Mouse (Mus musculus) leukemia stem cell, adult 10-12 weeks (primary cell): ENCODE data around the gene Olfr957. TPM values are rescaled to one million over a fixed set of nuclear protein-coding genes. Genes with fewer than 3 reads are reported as not detected.

Source experiments
- polyA plus RNA-seq: library from polyadenylated mRNA; stranded (reverse); fragments of >175 nt; gene quantifications from 2 replicates; pipeline ENCODE4 v1.2.3, GENCODE M21; 2012; ENCODE audit warnings: low replicate concordance

The Olfr957 gene
- polyA plus RNA-seq: not detected in 2 replicates

DNA sequence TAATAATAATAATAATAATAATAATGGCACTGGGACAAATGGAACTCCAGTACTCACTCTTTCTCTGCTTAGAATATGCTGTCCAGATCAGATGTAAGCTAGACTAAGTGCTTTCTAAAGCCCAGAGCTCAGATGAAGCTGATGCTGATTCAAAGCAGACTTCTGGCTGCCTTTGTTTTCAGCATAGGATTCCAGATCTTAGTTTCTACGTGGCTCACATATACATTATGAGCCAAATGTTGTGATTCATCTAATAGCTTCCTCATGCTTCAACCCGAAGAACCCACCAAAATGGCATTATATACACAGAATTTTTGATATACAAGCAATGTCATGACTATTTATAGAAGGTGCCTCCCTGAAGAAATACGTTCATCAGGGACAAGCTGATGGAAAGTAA lies at the start of gene Olfr957:
Gene Olfr957 (minus strand): TSS at position 279 of the 400 bp plus-strand sequence.

DNA sequence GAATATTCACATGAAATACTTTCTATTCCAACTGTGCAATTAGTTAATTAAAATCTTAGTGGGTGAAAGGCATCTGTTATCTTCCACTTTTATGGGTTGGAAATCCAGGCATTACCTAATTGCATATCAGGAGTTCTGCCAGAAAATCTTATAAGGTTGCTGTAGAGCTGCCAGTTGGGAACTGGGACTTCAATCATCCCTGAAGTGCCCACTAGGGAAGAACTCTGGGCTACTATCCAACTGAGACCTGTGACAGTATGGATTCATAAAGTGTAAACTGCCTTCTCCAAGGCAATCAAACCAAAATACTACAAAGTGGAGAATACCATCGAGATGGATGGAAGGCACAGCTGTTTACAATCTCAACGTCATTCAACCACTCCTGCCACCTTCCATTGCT lies 38.3 kb upstream of the Olfr957 start, which contains the start of gene Olfr958:
Gene Olfr958 (minus strand): TSS at position 109 of the 400 bp plus-strand sequence.

DNA sequence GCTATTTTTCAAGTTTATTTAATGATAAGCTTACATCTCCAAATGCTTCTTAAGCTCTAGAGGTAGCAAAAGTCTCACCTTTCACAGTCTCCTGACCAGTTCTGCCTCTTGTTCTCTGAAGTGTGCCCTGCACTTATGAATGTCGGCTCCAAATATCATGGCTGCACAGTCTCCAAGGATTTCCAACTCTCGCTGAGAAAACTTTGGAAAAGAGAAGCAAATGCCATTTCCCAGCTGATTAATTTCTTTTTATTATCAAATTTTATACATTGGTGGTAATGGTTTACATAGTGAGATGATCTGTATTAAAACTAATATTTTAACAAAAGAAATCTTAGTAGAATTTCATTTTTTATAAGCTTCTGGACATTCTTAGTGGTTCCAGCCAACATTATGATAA lies 21.7 kb downstream of the Olfr957 start, which contains the start of gene Olfr44:
Gene Olfr44 (minus strand): TSS at position 101 of the 400 bp plus-strand sequence.

DNA sequence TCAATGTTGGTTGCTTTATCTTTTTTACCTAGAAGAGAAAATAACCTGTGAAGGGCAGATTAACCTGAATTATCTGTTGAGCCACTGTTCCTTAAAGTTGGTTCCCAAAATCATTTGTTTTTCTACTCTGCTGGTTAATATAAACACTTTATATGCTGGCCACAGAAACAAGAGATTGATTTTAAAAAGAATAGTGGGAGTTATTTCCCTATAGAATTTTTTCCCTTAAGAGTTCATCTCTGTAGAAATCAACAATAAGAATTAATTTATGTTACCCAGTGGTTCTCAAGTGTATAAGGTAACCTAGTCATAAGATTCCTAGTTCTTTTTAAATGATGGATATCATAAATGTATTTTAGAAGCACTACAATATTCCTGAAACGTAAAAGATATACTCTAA lies 43.8 kb downstream of the Olfr957 start, which contains the start of gene Olfr955:
Gene Olfr955 (minus strand): TSS at position 101 of the 400 bp plus-strand sequence.

Other genes with a start within 250 kb of the Olfr957 start
- not detected in 2 replicates for gene Olfr945, start 239.0 kb downstream of the Olfr957 start, polyA plus RNA-seq
- gene Olfr948, start 189.8 kb downstream of the Olfr957 start, polyA plus RNA-seq: not detected in 2 replicates
- not detected in 2 replicates for gene Olfr951, start 128.4 kb downstream of the Olfr957 start, polyA plus RNA-seq
- not detected in 2 replicates for gene Olfr952, start 88.7 kb downstream of the Olfr957 start, polyA plus RNA-seq
- not detected in 2 replicates for gene Olfr954, start 59.1 kb downstream of the Olfr957 start, polyA plus RNA-seq
- gene Olfr955, start 43.9 kb downstream of the Olfr957 start, polyA plus RNA-seq: not detected in 2 replicates
- not detected in 2 replicates for gene Olfr44, start 21.8 kb downstream of the Olfr957 start, polyA plus RNA-seq
- not detected in 2 replicates for gene Olfr958, start 38.2 kb upstream of the Olfr957 start, polyA plus RNA-seq
- gene Olfr959, start 59.8 kb upstream of the Olfr957 start, polyA plus RNA-seq: not detected in 2 replicates
- not detected in 2 replicates for gene AW551984, start 88.6 kb upstream of the Olfr957 start, polyA plus RNA-seq
- gene Olfr148, start 94.8 kb upstream of the Olfr957 start, polyA plus RNA-seq: not detected in 2 replicates
- gene Olfr960, start 105.6 kb upstream of the Olfr957 start, polyA plus RNA-seq: not detected in 2 replicates
- not detected in 2 replicates for gene Olfr961, start 129.3 kb upstream of the Olfr957 start, polyA plus RNA-seq
- gene Olfr963, start 151.4 kb upstream of the Olfr957 start, polyA plus RNA-seq: not detected in 2 replicates
- not detected in 2 replicates for gene Olfr149, start 191.3 kb upstream of the Olfr957 start, polyA plus RNA-seq
- not detected in 2 replicates for gene Olfr965, start 195.5 kb upstream of the Olfr957 start, polyA plus RNA-seq
- not detected in 2 replicates for gene Olfr150, start 215.2 kb upstream of the Olfr957 start, polyA plus RNA-seq
- gene Olfr967, start 230.4 kb upstream of the Olfr957 start, polyA plus RNA-seq: not detected in 2 replicates